Mouse (Mus musculus): ENCODE measurements around the gene Gnaq.
A peak's percentile ranks its signal among the peaks of the same experiment; 100 is the strongest.

Gene Gnaq

GRCm38 (mm10) chr19:16132791-16132864, at the start of gene Gnaq:
Gene Gnaq (plus strand): TSS chr19:16132831.
- DNase-seq: no peak

GRCm38 (mm10) chr19:16083981-16084630, 48.5 kb upstream of the Gnaq start:
- peak; percentile 43 to 50 for DNase-seq

GRCm38 (mm10) chr19:16085248-16085647, 47.4 kb upstream of the Gnaq start:
- no peak for DNase-seq

- DNase-seq: no peak
Observed at GRCm38 (mm10) chr19:16086154-16086553, 46.5 kb upstream of the Gnaq start.

- no peak for DNase-seq
Observed at GRCm38 (mm10) chr19:16086581-16086980, 46.0 kb upstream of the Gnaq start.

- DNase-seq: no peak
Observed at GRCm38 (mm10) chr19:16087391-16087790, 45.2 kb upstream of the Gnaq start.

- DNase-seq: no peak
Observed at GRCm38 (mm10) chr19:16093616-16094015, 39.0 kb upstream of the Gnaq start.

GRCm38 (mm10) chr19:16109901-16110300, 22.7 kb upstream of the Gnaq start:
- no peak for DNase-seq

- DNase-seq: no peak
Observed at GRCm38 (mm10) chr19:16110670-16111069, 22.0 kb upstream of the Gnaq start.

GRCm38 (mm10) chr19:16113295-16113694, 19.3 kb upstream of the Gnaq start:
- DNase-seq: no peak

- no peak for DNase-seq
Observed at GRCm38 (mm10) chr19:16118421-16118820, 14.2 kb upstream of the Gnaq start.

GRCm38 (mm10) chr19:16121301-16121700, 11.3 kb upstream of the Gnaq start:
- DNase-seq: no peak

- peak; percentile 63 to 75 for DNase-seq
Observed at GRCm38 (mm10) chr19:16128715-16129114, 3.9 kb upstream of the Gnaq start.

- DNase-seq: no peak
Observed at GRCm38 (mm10) chr19:16129171-16129570, 3.5 kb upstream of the Gnaq start.

GRCm38 (mm10) chr19:16130476-16130875, 2.2 kb upstream of the Gnaq start:
- peak in 1 of 2 experiments; percentile 33 for DNase-seq

- DNase-seq: no peak
Observed at GRCm38 (mm10) chr19:16131831-16132230, 800 bp upstream of the Gnaq start.

GRCm38 (mm10) chr19:16132340-16132790, 266 bp upstream of the Gnaq start:
- peak; percentile 90 to 94 for DNase-seq

GRCm38 (mm10) chr19:16132865-16133720, 462 bp downstream of the Gnaq start:
- DNase-seq: peak; percentile 49 to 53

GRCm38 (mm10) chr19:16133721-16134570, 1.3 kb downstream of the Gnaq start:
- peak; percentile 37 to 41 for DNase-seq

- no peak for DNase-seq
Observed at GRCm38 (mm10) chr19:16138064-16138580, 5.5 kb downstream of the Gnaq start.

- peak in 1 of 2 experiments; percentile 36 for DNase-seq
Observed at GRCm38 (mm10) chr19:16140710-16141109, 8.1 kb downstream of the Gnaq start.

- DNase-seq: peak; percentile 67 to 82
Observed at GRCm38 (mm10) chr19:16141857-16142256, 9.2 kb downstream of the Gnaq start.

- no peak for DNase-seq
Observed at GRCm38 (mm10) chr19:16142990-16143389, 10.4 kb downstream of the Gnaq start.

Measured in lung, adult 18-20 months (tissue).